Mouse (Mus musculus) heart, postnatal 0 days (tissue): ENCODE measurements around the gene Mapk8ip1.

Source experiments
- CTCF ChIP-seq: IDR thresholded peaks from 2 replicates; pipeline ENCODE4 v1.5.1; 2016; ENCODE audit warnings: antibody characterized with exemption, control low read depth, low read depth
- EP300 ChIP-seq: IDR thresholded peaks from 2 replicates; pipeline ENCODE4 v1.6.1; 2016; ENCODE audit warnings: antibody characterized with exemption, low read depth

GRCm38 (mm10) chr2:92377320-92377719 is 23.7 kb downstream of the Mapk8ip1 start:
- no peak for TF ChIP-seq CTCF
- TF ChIP-seq EP300: no peak
